Mouse (Mus musculus) cortical plate, adult 2 months (tissue): ENCODE results near the gene Asic3. TPM values are rescaled to one million over a fixed set of nuclear protein-coding genes. Genes with fewer than 3 reads are reported as not detected.
A peak's percentile ranks its signal among the peaks of the same experiment; 100 is the strongest.

ENCODE experiments used
- H3K27ac ChIP-seq: fragments of 200-500 bp; 2 replicates; pipeline ENCODE4 v1.5.1; 2012; ENCODE audit warnings: low read length, control low read depth, inconsistent platforms; ENCODE audit not compliant: insufficient read depth
- H3K4me1 ChIP-seq: fragments of 200-500 bp; 2 replicates; pipeline ENCODE4 v1.6.1; 2011; ENCODE audit warnings: low read length; ENCODE audit not compliant: control insufficient read depth, insufficient read depth
- H3K4me3 ChIP-seq: fragments of 200-500 bp; 2 replicates; pipeline ENCODE4 v1.5.1; 2011; ENCODE audit warnings: mild to moderate bottlenecking, low read length, control low read depth; ENCODE audit not compliant: insufficient read depth
- CTCF ChIP-seq: fragments of 200-500 bp; IDR thresholded peaks from 2 replicates; pipeline ENCODE4 v1.5.1; 2011; ENCODE audit warnings: mild to moderate bottlenecking, control low read depth, low read length; ENCODE audit not compliant: insufficient read depth; ENCODE audit errors: extremely low read depth
- POLR2A ChIP-seq: fragments of 200-500 bp; IDR thresholded peaks from 2 replicates; pipeline ENCODE4 v1.6.1; 2011; ENCODE audit warnings: mild to moderate bottlenecking, low read length, control low read depth; ENCODE audit not compliant: insufficient read depth; ENCODE audit errors: extremely low read depth
- polyA plus RNA-seq: library from polyadenylated mRNA; depleted of rRNA; stranded (reverse); fragments of >200 nt; gene quantifications from 2 replicates; pipeline ENCODE4 v1.2.3, GENCODE M21; 2012; rRNA removed

Gene Asic3
- polyA plus RNA-seq = 0.44 and 0.70 TPM in 2 replicates

DNA sequence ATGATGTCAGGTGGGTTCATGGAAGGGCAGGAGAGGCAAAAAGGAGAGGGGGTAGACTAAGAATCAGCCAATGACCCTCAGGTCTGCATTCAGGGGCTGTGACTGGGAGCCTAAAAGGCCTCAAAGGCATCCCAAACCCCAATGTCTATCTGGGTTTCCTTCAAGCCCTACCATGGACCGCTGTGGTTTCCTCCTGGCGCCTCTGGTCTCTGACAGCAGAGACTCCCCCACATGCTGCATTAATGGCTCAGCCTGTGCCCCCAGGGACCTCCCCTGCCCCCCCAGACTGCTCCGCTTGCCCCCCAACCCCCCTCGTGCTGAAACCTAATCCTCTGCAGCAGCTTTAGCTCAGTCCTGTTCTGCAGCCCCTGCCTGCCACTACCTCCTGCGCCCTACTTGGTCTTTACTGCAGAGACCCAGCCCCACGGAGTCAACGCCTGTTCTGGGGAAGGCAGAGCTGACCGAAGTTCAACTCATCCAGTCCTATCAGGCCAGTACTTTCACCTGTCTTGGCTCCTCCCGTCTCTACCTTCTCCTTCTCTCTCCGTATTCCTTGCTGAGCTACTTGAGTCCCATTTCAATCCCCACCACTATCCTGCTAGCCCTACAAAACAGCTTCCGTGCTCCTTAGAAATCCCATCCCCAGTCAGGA is at the start of gene Asic3:
TSS of gene Asic3 (plus strand) at position 351 of the 652 bp plus-strand sequence.
- TF ChIP-seq CTCF (no peak), POLR2A (no peak)
- Histone ChIP-seq H3K4me3 (no peak within 1 kb of the TSS), H3K4me1 (peaks cover 1% of the 10 kb centered on the region; the same call in 1 of the 2 replicates), H3K27ac (no peak within 1 kb of the TSS)

DNA sequence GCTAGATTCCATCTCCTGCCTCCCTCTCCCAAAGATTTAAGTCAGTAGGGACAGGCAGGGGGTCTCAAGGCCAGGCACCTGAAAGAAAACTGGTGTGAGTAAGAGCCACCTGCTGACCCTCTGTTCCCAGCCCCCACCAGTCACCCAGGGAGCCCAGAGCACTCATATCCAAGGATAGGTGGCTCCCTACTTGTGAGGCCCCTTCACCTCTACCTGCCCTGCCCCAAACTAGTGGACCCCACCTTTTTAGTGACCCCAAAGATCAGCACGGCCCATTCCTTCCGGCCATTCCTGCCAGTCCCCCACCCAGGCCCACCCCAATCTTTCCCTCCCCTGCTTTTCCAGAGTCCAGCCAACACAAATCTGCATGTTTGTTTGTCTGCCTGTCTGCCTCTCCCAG is 49.7 kb upstream of the Asic3 start:
- Histone ChIP-seq H3K4me1 (no peaks in the 10 kb centered on the region), H3K27ac (no peak overlapping the region), H3K4me3 (no peak overlapping the region)
- TF ChIP-seq POLR2A (no peak), CTCF (no peak)

DNA sequence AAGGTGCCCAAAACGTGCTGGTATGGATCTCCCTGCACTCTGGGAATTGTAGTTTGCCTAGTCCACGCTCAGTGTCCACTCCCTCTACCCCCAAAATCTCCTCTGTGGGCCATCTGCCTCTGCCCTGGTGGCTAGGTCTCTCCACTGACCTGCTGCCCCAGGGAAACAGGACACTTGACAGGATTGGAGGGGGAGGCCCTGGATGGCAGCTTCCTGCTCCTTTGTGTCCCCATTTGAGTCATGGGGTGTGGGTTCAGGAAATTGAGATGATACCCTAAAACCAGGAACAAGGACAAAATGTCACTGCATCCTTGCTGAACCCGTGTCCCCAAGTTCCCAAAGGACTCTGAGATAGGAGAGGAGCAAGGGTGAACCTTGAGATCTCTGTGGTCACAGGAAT is 49.1 kb upstream of the Asic3 start:
- Histone ChIP-seq H3K4me1 (no peaks in the 10 kb centered on the region), H3K27ac (0 out of 2 replicates have a peak overlapping the region, but pooled peaks have one; percentile 12), H3K4me3 (no peak overlapping the region)
- TF ChIP-seq POLR2A = no peak
- no peak for TF ChIP-seq CTCF

DNA sequence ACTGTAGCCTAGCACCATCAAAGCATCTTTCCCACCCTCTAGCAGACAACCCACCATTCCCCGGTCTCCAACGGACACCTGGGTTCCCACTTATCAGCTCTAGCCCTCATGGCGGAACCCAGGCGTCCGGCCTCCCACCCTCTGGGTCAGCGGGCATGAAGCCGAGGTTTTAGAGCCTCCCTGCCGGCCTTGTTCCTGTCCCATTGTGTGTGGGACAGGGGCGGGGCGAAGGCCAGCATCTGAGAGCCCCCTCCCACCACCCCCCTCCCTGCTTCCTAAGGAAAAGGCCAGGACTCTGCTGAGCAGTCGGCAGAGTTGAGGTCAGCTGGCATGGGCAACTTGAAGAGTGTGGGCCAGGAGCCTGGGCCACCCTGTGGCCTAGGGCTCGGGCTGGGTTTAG is 48.7 kb upstream of the Asic3 start, which contains the start of gene Nos3:
TSS of gene Nos3 (plus strand) at position 303 of the 400 bp plus-strand sequence.
- H3K27ac ChIP-seq = peak within 1 kb of the TSS; percentile 59; the same call in 1 of the 2 replicates
- TF ChIP-seq CTCF (no peak), POLR2A (no peak)
- H3K4me3 ChIP-seq = peak within 1 kb of the TSS; percentile 8; the same call in 1 of the 2 replicates
- no peaks in the 10 kb centered on the region for H3K4me1 ChIP-seq

DNA sequence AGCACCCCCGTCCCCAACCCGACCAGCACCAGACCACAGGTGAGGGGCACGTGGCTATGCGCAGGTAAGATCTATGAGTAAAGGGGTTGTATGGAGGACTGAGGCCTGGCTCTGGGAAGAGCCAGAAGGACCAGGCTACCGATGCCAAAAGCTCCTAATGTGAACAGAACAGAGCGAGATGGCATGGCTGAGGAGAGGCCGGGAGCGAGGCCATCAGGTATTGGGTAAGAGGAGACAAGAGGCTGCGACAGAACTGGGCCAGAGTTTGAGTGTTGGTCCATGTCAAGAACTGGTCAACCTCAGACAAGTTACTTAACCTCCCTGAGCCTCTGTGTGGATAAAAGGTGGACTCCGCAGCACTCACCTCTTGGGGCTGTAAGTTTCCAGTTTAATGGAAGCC is 48.2 kb upstream of the Asic3 start:
- no peaks in the 10 kb centered on the region for H3K4me1 ChIP-seq
- H3K4me3 ChIP-seq = peak overlapping the region; percentile 8; the same call in 1 of the 2 replicates
- H3K27ac ChIP-seq = peak overlapping the region; percentile 59; the same call in 1 of the 2 replicates
- TF ChIP-seq CTCF (no peak), POLR2A (no peak)

DNA sequence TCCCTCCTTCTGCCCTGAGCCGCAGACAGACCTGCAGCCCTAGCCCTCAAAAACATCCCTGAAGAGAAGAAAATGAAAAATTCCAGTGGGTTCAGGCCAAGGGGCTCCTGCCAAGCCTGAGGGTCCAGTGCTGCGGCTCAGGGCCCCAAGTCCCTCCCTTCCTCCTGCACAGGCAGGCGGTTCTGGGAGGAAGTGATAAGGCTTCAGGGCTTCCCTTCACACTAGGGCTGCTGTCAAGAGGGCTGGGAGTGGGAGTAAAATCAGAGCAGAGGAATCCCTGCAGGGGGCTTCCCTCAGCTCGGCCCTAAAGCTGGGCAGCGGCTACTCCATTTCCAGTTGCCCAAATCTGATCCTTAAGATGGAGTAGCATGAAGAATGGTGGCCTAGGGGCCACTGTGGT is 47.7 kb upstream of the Asic3 start:
- peak overlapping the region; percentile 8; the same call in 1 of the 2 replicates for H3K4me3 ChIP-seq
- H3K4me1 ChIP-seq = no peaks in the 10 kb centered on the region
- H3K27ac ChIP-seq = no peak overlapping the region
- no peak for TF ChIP-seq POLR2A
- TF ChIP-seq CTCF = no peak

DNA sequence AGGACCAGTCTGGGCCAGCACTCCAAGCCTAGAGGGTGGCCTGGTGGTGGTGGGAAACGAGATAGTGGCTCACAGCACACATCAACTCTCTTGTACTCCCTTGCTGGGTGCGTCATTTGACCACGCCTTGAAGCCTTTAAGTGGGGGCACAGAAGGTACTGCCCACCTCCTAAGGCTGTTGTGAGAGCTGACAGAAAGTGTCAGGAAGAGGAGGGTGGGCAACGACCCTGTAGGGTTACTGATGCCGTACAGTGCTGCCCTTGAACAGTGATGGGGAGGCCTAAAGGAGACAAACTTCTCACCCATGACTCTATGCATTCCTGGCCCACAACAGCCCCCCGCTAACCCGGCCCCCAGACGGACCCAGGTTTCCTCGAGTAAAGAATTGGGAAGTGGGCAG is 46.8 kb upstream of the Asic3 start:
- Histone ChIP-seq H3K4me3 (no peak overlapping the region), H3K4me1 (no peaks in the 10 kb centered on the region), H3K27ac (no peak overlapping the region)
- TF ChIP-seq CTCF (no peak), POLR2A (no peak)

DNA sequence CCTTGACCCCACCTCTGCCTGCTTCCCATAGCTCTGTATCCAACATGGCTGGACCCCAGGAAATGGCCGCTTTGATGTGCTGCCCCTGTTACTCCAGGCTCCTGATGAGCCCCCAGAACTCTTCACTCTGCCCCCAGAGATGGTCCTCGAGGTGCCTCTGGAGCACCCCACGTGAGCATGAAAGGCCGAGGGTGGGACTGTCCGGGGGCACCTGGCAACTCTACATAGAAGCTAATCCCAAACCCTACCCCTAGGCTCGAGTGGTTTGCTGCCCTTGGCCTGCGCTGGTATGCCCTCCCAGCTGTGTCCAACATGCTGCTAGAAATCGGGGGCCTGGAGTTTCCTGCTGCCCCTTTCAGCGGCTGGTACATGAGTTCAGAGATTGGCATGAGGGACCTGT is 43.4 kb upstream of the Asic3 start:
- H3K4me3 ChIP-seq = no peak overlapping the region
- TF ChIP-seq POLR2A = no peak
- TF ChIP-seq CTCF = no peak
- no peak overlapping the region for H3K27ac ChIP-seq
- peaks cover under 1% of the 10 kb centered on the region; the same call in 1 of the 2 replicates for H3K4me1 ChIP-seq

DNA sequence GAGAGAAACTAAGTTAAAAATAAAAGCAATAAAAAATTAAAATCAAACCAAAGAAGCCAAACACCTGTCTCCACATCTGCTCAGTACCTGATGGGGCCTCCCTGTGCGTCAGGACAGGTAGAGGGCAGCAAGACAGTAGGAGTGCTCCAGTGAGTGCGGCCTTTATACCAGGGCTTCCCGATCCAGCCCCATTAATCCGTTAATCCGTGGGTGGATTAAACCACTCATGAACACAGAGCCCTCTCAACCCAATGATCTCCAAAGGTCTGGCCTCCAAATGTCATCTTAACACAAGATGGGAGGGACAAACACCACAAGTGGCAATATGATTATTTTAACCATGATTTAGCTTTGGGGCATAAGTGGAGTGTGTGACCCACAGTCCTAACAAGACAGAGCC is 39.4 kb upstream of the Asic3 start:
- TF ChIP-seq CTCF (no peak), POLR2A (no peak)
- Histone ChIP-seq H3K4me3 (no peak overlapping the region), H3K4me1 (peaks cover 3% of the 10 kb centered on the region; the same call in 1 of the 2 replicates), H3K27ac (no peak overlapping the region)

DNA sequence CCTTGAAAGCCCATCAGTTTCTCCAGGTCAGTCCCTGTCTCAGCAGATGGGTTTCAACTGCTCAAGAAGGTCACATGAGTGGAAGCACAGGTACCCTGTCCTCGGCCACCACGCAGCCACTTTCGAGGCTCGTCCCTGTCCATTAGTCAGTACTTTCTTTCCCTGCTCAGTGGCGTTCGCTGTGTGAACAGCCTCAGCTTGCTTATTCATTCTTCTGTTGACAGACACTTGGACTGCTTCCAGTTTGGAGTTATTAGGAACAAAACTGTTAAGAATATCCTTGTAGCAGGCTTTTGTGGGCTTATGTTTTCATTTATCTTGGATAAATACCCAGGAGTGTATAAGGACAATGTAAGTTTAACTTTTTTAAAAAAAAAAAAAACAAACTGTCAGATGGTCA is 39.0 kb upstream of the Asic3 start:
- Histone ChIP-seq H3K4me3 (no peak overlapping the region), H3K27ac (no peak overlapping the region), H3K4me1 (peaks cover 3% of the 10 kb centered on the region; the same call in 1 of the 2 replicates)
- TF ChIP-seq CTCF (no peak), POLR2A (no peak)
